Mouse (Mus musculus): Measurements from ENCODE around the gene Hfe2. TPM values are rescaled to one million over a fixed set of nuclear protein-coding genes. Genes with fewer than 3 reads are reported as not detected.

Hfe2 gene
- total RNA-seq, 4 experiments from 2014 or later = 271 to 333 (median 312) TPM

DNA sequence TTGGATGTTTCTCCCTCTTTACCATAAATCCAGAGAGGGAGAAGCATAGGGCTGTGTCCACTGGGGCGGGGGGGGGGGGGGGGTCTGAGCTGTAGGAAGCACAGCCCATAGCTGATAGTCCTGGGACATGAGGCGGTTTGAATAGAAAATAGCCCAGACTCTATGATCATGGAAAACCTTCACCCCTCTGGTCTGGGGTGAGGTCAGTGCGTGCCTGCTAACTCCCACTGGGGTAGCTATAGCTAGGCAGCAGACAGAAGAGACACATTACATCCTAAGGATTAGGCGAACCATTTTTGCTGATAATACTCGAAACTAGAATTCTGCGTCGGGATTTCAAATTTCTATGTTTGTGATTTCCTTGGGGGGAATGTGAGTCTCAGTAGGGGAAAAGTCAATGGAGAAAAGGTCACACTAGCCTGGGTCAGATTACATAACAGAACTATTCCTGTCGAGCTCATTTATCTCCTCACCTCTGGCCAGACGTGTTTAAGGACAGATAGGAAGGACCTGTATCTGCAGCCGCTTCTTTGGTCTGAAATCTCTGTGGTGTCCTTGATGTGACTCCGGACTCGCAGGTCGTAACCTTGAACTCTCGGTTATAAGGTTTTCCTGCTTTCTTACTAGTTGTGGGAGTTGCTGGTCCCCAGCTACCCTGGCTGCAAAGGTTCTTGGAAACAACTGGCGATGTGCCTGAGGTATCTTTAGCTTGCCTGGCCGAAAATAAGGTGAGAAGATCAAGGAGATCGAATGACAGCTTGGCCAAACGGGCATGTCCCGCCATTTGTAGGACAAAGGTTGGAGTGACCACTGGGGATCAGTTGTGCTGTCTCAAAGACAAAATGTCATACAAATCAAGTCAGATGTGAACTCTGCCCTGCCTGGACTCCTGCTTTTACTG is 48.9 kb downstream of the Hfe2 start:
- peak; percentile 55 for DNase-seq (ENCODE audit: low spot score)

GRCm38 (mm10) chr3:96575272-96575984 is 50.5 kb downstream of the Hfe2 start:
- DNase-seq (ENCODE audit: low spot score) = peak; percentile 89

DNA sequence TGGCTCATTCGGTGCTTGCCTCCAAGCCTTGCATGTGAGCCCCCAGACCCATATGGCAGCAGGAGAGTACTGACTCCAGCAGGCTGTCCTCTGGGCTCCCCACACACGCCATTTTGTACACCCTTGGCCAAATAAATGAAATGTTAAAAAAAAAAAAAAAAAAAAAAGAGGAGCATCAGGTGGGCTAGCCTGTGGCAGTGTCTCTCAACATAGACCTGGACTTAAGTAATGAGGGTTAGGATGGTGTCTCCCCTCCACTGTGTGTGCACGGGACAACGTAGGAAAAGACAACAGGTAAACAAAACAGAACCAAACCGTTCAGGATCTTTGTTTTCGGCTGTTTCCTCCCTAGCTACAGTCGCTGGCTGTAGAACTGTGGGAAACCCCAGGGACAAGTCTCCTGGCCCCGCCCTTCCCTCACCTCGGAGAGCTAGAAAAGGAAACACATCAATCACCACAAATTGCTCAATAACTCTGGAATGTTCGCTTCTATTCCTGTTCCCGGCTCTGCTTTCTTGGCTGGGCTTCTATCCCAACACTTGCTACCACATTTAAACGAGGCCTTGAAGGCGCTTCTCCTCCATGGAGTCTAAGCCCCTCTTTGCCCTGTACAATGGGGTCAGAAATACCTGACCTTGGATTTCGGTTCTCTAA is 51.2 kb downstream of the Hfe2 start:
- peak; percentile 94 for DNase-seq (ENCODE audit: low spot score)

GRCm38 (mm10) chr3:96576690-96577541 is 51.9 kb downstream of the Hfe2 start, which contains the start of gene Gm16253:
Gene Gm16253 (plus strand): TSS chr3:96576984.
- DNase-seq (ENCODE audit: low spot score) = peak; percentile 98

GRCm38 (mm10) chr3:96577566-96577965 is 52.6 kb downstream of the Hfe2 start:
- peak; percentile 30 for DNase-seq (ENCODE audit: low spot score)

Other genes with a start within 250 kb of the Hfe2 start
- gene Fcgr1, start 231.2 kb upstream of the Hfe2 start, total RNA-seq (2022) = 1 to 10 TPM in 1 of 4 experiments, under 1 TPM in 3; 0.38 to 1.1 (median 0.66) TPM
- not detected for gene BC107364, start 72.9 kb upstream of the Hfe2 start, total RNA-seq (2022)
- 100 to 1,000 TPM; 346 to 908 (median 654) TPM for gene Txnip, start 32.8 kb downstream of the Hfe2 start, total RNA-seq (2022)
- gene Gm16253, start 51.8 kb downstream of the Hfe2 start, total RNA-seq (2022) = 1 to 10 TPM in 3 of 4 experiments, not detected in 1; 2.5 to 3.3 (median 3.2) TPM
- 10 to 100 TPM; 31.7 to 35.2 (median 34.7) TPM for gene Polr3gl, start 69.0 kb downstream of the Hfe2 start, total RNA-seq (2022)
- 1 to 10 TPM; 1.1 to 2.5 (median 2.0) TPM for gene Ankrd34a, start 71.5 kb downstream of the Hfe2 start, total RNA-seq (2022)
- gene Lix1l, start 76.0 kb downstream of the Hfe2 start, total RNA-seq (2022) = 10 to 100 TPM; 20.9 to 31.1 (median 25.8) TPM
- 10 to 100 TPM; 29.0 to 39.9 (median 32.0) TPM for gene Rbm8a, start 104.8 kb downstream of the Hfe2 start, total RNA-seq (2022)
- 10 to 100 TPM; 33.9 to 41.4 (median 36.5) TPM for gene Pex11b, start 110.2 kb downstream of the Hfe2 start, total RNA-seq (2022)
- under 1 TPM in 2 of 4 experiments, not detected in 2; 0.11 to 0.25 TPM for gene Gm42957, start 110.3 kb downstream of the Hfe2 start, total RNA-seq (2022)
- gene Itga10, start 120.4 kb downstream of the Hfe2 start, total RNA-seq (2022) = under 1 TPM; 0.22 to 0.43 (median 0.33) TPM
- gene Ankrd35, start 145.0 kb downstream of the Hfe2 start, total RNA-seq (2022) = 1 to 10 TPM in 3 of 4 experiments, under 1 TPM in 1; 0.57 to 2.1 (median 1.6) TPM
- gene Pias3, start 171.2 kb downstream of the Hfe2 start, total RNA-seq (2022) = 10 to 100 TPM; 12.6 to 15.1 (median 14.5) TPM
- gene Nudt17, start 183.4 kb downstream of the Hfe2 start, total RNA-seq (2022) = 1 to 10 TPM; 2.9 to 4.0 (median 3.2) TPM
- 10 to 100 TPM; 22.8 to 25.7 (median 24.0) TPM for gene Polr3c, start 202.5 kb downstream of the Hfe2 start, total RNA-seq (2022)
- gene Rnf115, start 202.5 kb downstream of the Hfe2 start, total RNA-seq (2022) = 10 to 100 TPM; 21.5 to 32.5 (median 27.8) TPM

Measured in heart, adult 8-10 months (tissue).